Mouse (Mus musculus): Measurements from ENCODE around the gene Clba1. TPM values are rescaled to one million over a fixed set of nuclear protein-coding genes. Genes with fewer than 3 reads are reported as not detected.
A peak's percentile ranks its signal among the peaks of the same experiment; 100 is the strongest.

Gene Clba1
- total and polyA plus RNA-seq, 2 experiments from 2014 or later: 13.6 to 25.9 TPM

DNA sequence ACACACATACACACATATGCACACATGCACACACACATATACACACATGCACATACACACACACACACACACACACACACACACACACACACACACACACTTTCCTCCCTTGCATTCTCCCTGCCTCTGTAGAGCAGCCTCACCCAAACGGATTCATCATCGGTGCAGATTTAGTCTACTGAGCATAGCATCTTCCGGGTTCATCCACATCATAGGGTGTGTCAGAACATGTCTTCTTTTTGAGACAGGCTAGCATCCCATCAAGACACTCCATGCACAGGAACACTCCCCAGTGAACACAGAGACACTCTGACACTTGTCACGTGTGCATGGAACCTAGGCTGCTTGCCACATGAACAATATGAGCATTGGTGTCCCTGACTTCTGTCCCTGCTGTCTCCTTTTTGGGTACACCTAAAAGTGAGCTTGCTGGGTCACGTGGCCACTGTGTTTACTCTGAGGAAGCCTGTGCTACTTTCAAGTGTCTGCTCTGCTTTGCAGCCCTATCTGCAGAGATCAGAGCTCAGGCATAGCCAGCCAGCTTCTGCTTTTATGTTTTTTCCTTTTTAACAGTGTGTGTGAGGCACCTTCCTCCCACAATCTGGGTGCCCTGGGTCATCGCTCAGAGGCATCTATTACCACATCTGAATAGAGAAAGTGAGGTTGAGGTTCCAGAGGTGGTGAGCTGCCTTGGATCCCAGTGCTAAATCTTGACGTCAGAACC lies 46.0 kb downstream of the Clba1 start:
- no peak for DNase-seq (ENCODE audit: low spot score)
- WGBS: 78% methylated on average over 7 of the region's 7 CpGs
- Histone ChIP-seq H3K9me3 (ENCODE audit: low read length) (no peaks in the 10 kb centered on the region), H3K4me3 (ENCODE audit: low read depth, low read length) (no peak overlapping the region), H3K27me3 (ENCODE audit: insufficient read depth, low read length) (no peaks in the 10 kb centered on the region), H3K36me3 (ENCODE audit: insufficient read depth, low read length) (no peaks in the 10 kb centered on the region), H3K27ac (ENCODE audit: low read depth, low read length) (no peak overlapping the region), H3K4me1 (ENCODE audit: insufficient read depth, low read length) (no peaks in the 10 kb centered on the region), H3K9ac (replicated peaks; ENCODE audit: low read length, poor library complexity, severe bottlenecking) (no peak overlapping the region), H3K4me2 (ENCODE audit: low read depth, low read length, poor library complexity, severe bottlenecking) (no peak overlapping the region)
- ATAC-seq (ENCODE audit: low FRiP score): no peak
- no peak for TF ChIP-seq CTCF (IDR thresholded peaks at IDR 0.05)

DNA sequence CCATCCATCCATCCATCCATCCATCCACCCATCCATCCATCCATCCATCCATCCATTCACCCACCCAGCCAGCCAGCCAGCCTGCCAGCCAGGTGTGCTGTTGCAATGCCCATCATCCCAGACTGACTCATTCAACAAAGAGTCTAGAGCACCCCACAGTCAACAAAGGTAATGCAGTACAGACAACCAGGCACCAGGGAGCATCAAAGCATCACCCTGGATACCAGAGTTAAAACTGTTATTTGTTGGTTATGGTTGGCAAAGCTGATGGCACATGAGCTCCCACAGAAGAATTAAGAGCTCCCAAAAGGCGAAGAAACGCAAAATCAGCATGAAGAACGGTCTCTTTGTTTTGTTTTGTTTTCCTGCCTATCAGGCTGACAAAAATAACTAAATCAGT lies 47.6 kb downstream of the Clba1 start:
- Histone ChIP-seq H3K9me3 (ENCODE audit: low read length) (no peaks in the 10 kb centered on the region), H3K4me3 (ENCODE audit: low read depth, low read length) (no peak overlapping the region), H3K27ac (ENCODE audit: low read depth, low read length) (no peak overlapping the region), H3K27me3 (ENCODE audit: insufficient read depth, low read length) (no peaks in the 10 kb centered on the region), H3K9ac (replicated peaks; ENCODE audit: low read length, poor library complexity, severe bottlenecking) (no peak overlapping the region), H3K4me2 (ENCODE audit: low read depth, low read length, poor library complexity, severe bottlenecking) (no peak overlapping the region), H3K36me3 (ENCODE audit: insufficient read depth, low read length) (no peaks in the 10 kb centered on the region), H3K4me1 (ENCODE audit: insufficient read depth, low read length) (no peaks in the 10 kb centered on the region)
- DNase-seq (ENCODE audit: low spot score) (no peak), ATAC-seq (ENCODE audit: low FRiP score) (no peak)
- WGBS: 74% methylated on average over 3 of the region's 3 CpGs
- peak; percentile 14; the same call in 1 of the 2 replicates for TF ChIP-seq CTCF (IDR thresholded peaks at IDR 0.05)

- no peak for TF ChIP-seq CTCF (IDR thresholded peaks at IDR 0.05)
- Histone ChIP-seq H3K27ac (ENCODE audit: low read depth, low read length) (no peak overlapping the region), H3K4me2 (ENCODE audit: low read depth, low read length, poor library complexity, severe bottlenecking) (no peak overlapping the region), H3K27me3 (ENCODE audit: insufficient read depth, low read length) (no peaks in the 10 kb centered on the region), H3K9me3 (ENCODE audit: low read length) (no peaks in the 10 kb centered on the region), H3K36me3 (ENCODE audit: insufficient read depth, low read length) (no peaks in the 10 kb centered on the region), H3K9ac (replicated peaks; ENCODE audit: low read length, poor library complexity, severe bottlenecking) (no peak overlapping the region), H3K4me1 (ENCODE audit: insufficient read depth, low read length) (no peaks in the 10 kb centered on the region), H3K4me3 (ENCODE audit: low read depth, low read length) (no peak overlapping the region)
- ATAC-seq (ENCODE audit: low FRiP score): no peak
- DNase-seq (ENCODE audit: low spot score): no peak
- WGBS: 71% methylated on average over 9 of the region's 9 CpGs
Observed at GRCm38 (mm10) chr12:112857021-112857925, 48.5 kb downstream of the Clba1 start.

GRCm38 (mm10) chr12:112858581-112859336 lies 50.0 kb downstream of the Clba1 start:
- no peak for TF ChIP-seq CTCF (IDR thresholded peaks at IDR 0.05)
- H3K4me3 ChIP-seq (ENCODE audit: low read depth, low read length): no peak overlapping the region
- no peak overlapping the region for H3K27ac ChIP-seq (ENCODE audit: low read depth, low read length)
- no peaks in the 10 kb centered on the region for H3K9me3 ChIP-seq (ENCODE audit: low read length)
- DNase-seq (ENCODE audit: low spot score) (no peak), ATAC-seq (ENCODE audit: low FRiP score) (no peak)
- no peaks in the 10 kb centered on the region for H3K4me1 ChIP-seq (ENCODE audit: insufficient read depth, low read length)
- no peak overlapping the region for H3K9ac ChIP-seq (replicated peaks; ENCODE audit: low read length, poor library complexity, severe bottlenecking)
- no peaks in the 10 kb centered on the region for H3K27me3 ChIP-seq (ENCODE audit: insufficient read depth, low read length)
- H3K36me3 ChIP-seq (ENCODE audit: insufficient read depth, low read length): no peaks in the 10 kb centered on the region
- 87% methylated on average over 9 of the region's 9 CpGs for WGBS
- H3K4me2 ChIP-seq (ENCODE audit: low read depth, low read length, poor library complexity, severe bottlenecking): no peak overlapping the region

- Histone ChIP-seq H3K9me3 (ENCODE audit: low read length) (no peaks in the 10 kb centered on the region), H3K36me3 (ENCODE audit: insufficient read depth, low read length) (no peaks in the 10 kb centered on the region), H3K4me3 (ENCODE audit: low read depth, low read length) (no peak overlapping the region), H3K27me3 (ENCODE audit: insufficient read depth, low read length) (no peaks in the 10 kb centered on the region), H3K4me2 (ENCODE audit: low read depth, low read length, poor library complexity, severe bottlenecking) (no peak overlapping the region), H3K9ac (replicated peaks; ENCODE audit: low read length, poor library complexity, severe bottlenecking) (no peak overlapping the region), H3K27ac (ENCODE audit: low read depth, low read length) (no peak overlapping the region), H3K4me1 (ENCODE audit: insufficient read depth, low read length) (no peaks in the 10 kb centered on the region)
- 80% methylated on average over 8 of the region's 8 CpGs for WGBS
- no peak for DNase-seq (ENCODE audit: low spot score)
- TF ChIP-seq CTCF (IDR thresholded peaks at IDR 0.05): no peak
- no peak for ATAC-seq (ENCODE audit: low FRiP score)
Observed at GRCm38 (mm10) chr12:112859930-112860329, 51.2 kb downstream of the Clba1 start.

Data from midbrain, postnatal 0 days (tissue).